Mouse (Mus musculus): ENCODE data around the gene Gosr2.

DNA sequence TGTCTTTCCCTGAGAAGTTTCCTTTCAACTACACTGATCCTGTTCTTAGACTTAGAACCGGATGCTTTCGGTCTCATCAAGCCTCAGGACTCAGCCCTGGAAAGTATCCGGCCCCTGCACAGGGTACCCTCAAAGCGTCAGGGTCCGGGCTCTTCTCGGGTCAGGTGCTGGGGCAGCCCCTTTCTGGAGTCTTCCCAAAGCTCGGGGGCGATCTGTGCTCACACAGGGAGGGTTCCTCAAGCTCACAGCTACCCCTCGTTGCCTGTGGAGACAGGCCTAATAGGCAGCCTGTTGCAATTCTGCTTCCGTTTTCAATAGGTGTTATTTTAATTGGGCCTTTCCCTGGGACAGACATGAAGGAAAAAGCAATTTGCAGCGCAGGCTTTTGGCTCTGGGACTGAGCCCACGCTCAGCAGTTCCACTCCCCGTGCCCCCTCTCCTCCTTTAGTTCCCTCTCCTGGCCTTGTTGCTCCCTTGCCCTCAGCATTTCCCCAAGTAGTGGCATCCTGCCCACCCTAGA is 30.7 kb downstream of the Gosr2 start:
- TF ChIP-seq TAL1 (IDR thresholded peaks at IDR 0.05; ENCODE audit: low read length) (no peak), GATA1 (IDR thresholded peaks at IDR 0.05; ENCODE audit: low read length) (no peak)
